9 mouse cellular contexts compared by ENCODE assay signal in genomic region chr2:37748442-37749066, GRCm38 (mm10). TPM values are rescaled to one million over a fixed set of nuclear protein-coding genes. Genes with fewer than 3 reads are reported as not detected.
DNase-seq lines count a peak whose midpoint lies in the region; ATAC-seq and TF ChIP-seq lines count a peak whose summit lies in the region.
"Had no signal": no experiment of that assay in that cellular context is flagged by ENCODE, and none has a peak within 500 bp of the region (broad histone marks: within the 10 kb centered on the region; RNA-seq: fewer than 3 reads in every experiment).

No protein-coding gene starts in this region.

- no peaks in the 10 kb centered on the region for H3K36me3 ChIP-seq in heart, postnatal 0 days (replicated peaks; ENCODE audit: control insufficient read depth, insufficient read depth, low read length)
- no peaks in the 10 kb centered on the region for H3K36me3 ChIP-seq in lung, embryonic 16.5 days (ENCODE audit: control insufficient read depth, insufficient read depth, low read length)

- H3K4me2 ChIP-seq in heart, postnatal 0 days (ENCODE audit: low read depth, low read length) = no peak overlapping the region
- H3K4me2 ChIP-seq in lung, embryonic 16.5 days (ENCODE audit: low read depth, low read length) = no peak overlapping the region

- H3K27ac ChIP-seq in heart, postnatal 0 days (ENCODE audit: low read depth) = peak overlapping the region; percentile 26; the same call in 1 of the 2 replicates
- no peak overlapping the region for H3K27ac ChIP-seq in lung, embryonic 16.5 days (ENCODE audit: low read length)
- H3K27ac ChIP-seq: macrophage had no signal

- 48% methylated on average over 10 of the region's 10 CpGs for WGBS in heart, postnatal 0 days
- 39% methylated on average over 10 of the region's 10 CpGs for WGBS in lung, embryonic 16.5 days

- no peak for TF ChIP-seq CTCF in heart, postnatal 0 days (IDR thresholded peaks at IDR 0.05; ENCODE audit: low read depth)

- no peaks in the 10 kb centered on the region for H3K9me3 ChIP-seq in heart, postnatal 0 days (replicated peaks; ENCODE audit: control insufficient read depth, low read length)
- H3K9me3 ChIP-seq in lung, embryonic 16.5 days (ENCODE audit: control insufficient read depth, low read length) = no peaks in the 10 kb centered on the region

- peaks cover 11% of the 10 kb centered on the region for H3K4me1 ChIP-seq in heart, postnatal 0 days (ENCODE audit: control insufficient read depth, insufficient read depth)
- no peaks in the 10 kb centered on the region; the same call in 1 of the 2 replicates for H3K4me1 ChIP-seq in lung, embryonic 16.5 days (replicated peaks; ENCODE audit: control insufficient read depth, insufficient read depth, low read length)

- DNase-seq in adrenal gland, postnatal 10 days = peak; percentile 68
- DNase-seq in adrenal gland, adult (ENCODE audit: inconsistent age in 2 of 2, low spot score in 1 of 2) = no peak
- peak; percentile 58 for DNase-seq in right cerebral cortex, postnatal 4 days
- DNase-seq in right cerebral cortex, adult 18-20 months = no peak
- DNase-seq in heart, postnatal 0 days (ENCODE audit: low spot score) = no peak

- no peak overlapping the region for H3K4me3 ChIP-seq in heart, postnatal 0 days (ENCODE audit: low read depth, low read length)
- no peak overlapping the region for H3K4me3 ChIP-seq in lung, embryonic 16.5 days (ENCODE audit: low read length)

- no peak overlapping the region for H3K9ac ChIP-seq in heart, postnatal 0 days (replicated peaks; ENCODE audit: low read depth, low read length)
- H3K9ac ChIP-seq in lung, embryonic 16.5 days (ENCODE audit: low read length) = no peak overlapping the region

- 0 out of 2 replicates have a peak, but pooled peaks have one; percentile 33 for ATAC-seq in heart, postnatal 0 days (ENCODE audit: insufficient read depth, low read depth)
- peak; percentile 50; the same call in 1 of the 2 replicates for ATAC-seq in lung, embryonic 16.5 days (ENCODE audit: low read depth)
- ATAC-seq in CD4-positive, CD25-positive, alpha-beta regulatory T cell, adult 4 months = no peak
- no peak for ATAC-seq in monocyte, adult 5-6 weeks (replicated peaks; ENCODE audit: insufficient number of reproducible peaks, low FRiP score, low TSS enrichment, poor library complexity, severe bottlenecking)

- no peaks in the 10 kb centered on the region for H3K27me3 ChIP-seq in heart, postnatal 0 days (ENCODE audit: control insufficient read depth, insufficient read depth, low read length)
- H3K27me3 ChIP-seq in lung, embryonic 16.5 days (ENCODE audit: control insufficient read depth, insufficient read depth, low read depth, low read length) = no peaks in the 10 kb centered on the region

- no peak for TF ChIP-seq EP300 in heart, postnatal 0 days (IDR thresholded peaks at IDR 0.05; ENCODE audit: low read depth)

RNA-seq across cellular contexts. Expression of gene Crb2, which starts 27.5 kb away (rescaled TPM):
- total RNA-seq in adrenal gland, postnatal 10 days (2021) = under 1 TPM; 0.66 to 0.76 TPM
- total RNA-seq in heart, postnatal 0 days (2014; rRNA removed; ENCODE audit: low replicate concordance) = 1.9 and 3.7 TPM in 2 replicates
- polyA plus RNA-seq in heart, postnatal 0 days (2015; fragmentation: Nextera tagmentation; extraction: Ambion mirVana) = 0.46 and 0.48 TPM in 2 replicates
- 0.77 and 0.88 TPM in 2 replicates for polyA plus RNA-seq in lung, embryonic 16.5 days (2015; fragmentation: Nextera tagmentation; extraction: Ambion mirVana)
- polyA plus RNA-seq in CD4-positive, CD25-positive, alpha-beta regulatory T cell, adult 4 months (2017; shearing (Covaris generic)) = under 1 TPM in 1 of 2 experiments, not detected in 1; 0.28 TPM
- total RNA-seq in monocyte, adult 5-6 weeks (2017) = 0.38 TPM in 1 of 3 replicates, not detected in the others
- polyA plus RNA-seq: macrophage had no signal

RNA-seq across cellular contexts. Expression of gene Strbp, which starts 44.9 kb away (rescaled TPM):
- 10 to 100 TPM; 33.9 to 38.9 TPM for total RNA-seq in adrenal gland, postnatal 10 days (2021)
- 6.7 and 8.4 TPM in 2 replicates for total RNA-seq in heart, postnatal 0 days (2014; rRNA removed; ENCODE audit: low replicate concordance)
- 11.4 and 11.5 TPM in 2 replicates for polyA plus RNA-seq in heart, postnatal 0 days (2015; fragmentation: Nextera tagmentation; extraction: Ambion mirVana)
- 31.1 and 33.4 TPM in 2 replicates for polyA plus RNA-seq in lung, embryonic 16.5 days (2015; fragmentation: Nextera tagmentation; extraction: Ambion mirVana)
- 1 to 10 TPM; 7.6 to 8.3 TPM for polyA plus RNA-seq in CD4-positive, CD25-positive, alpha-beta regulatory T cell, adult 4 months (2017; shearing (Covaris generic))
- total RNA-seq in monocyte, adult 5-6 weeks (2017) = 12.8 to 35.4 TPM (median 29.1 TPM) in 3 replicates

Comparison
In these comparisons a context has a peak if more than half of its experiments do, and no peak if none do; other contexts are left out.
1. DNase-seq: peak in adrenal gland, postnatal 10 days (single experiment) and right cerebral cortex, postnatal 4 days (single experiment); none in adrenal gland, adult (0 of 2), right cerebral cortex, adult 18-20 months (single experiment) and heart, postnatal 0 days (single experiment).
2. ATAC-seq: peak in heart, postnatal 0 days (single experiment) and lung, embryonic 16.5 days (single experiment); none in CD4-positive, CD25-positive, alpha-beta regulatory T cell, adult 4 months (single experiment) and monocyte, adult 5-6 weeks (single experiment).